Mouse (Mus musculus): ENCODE data around the gene Sept9.

DNA sequence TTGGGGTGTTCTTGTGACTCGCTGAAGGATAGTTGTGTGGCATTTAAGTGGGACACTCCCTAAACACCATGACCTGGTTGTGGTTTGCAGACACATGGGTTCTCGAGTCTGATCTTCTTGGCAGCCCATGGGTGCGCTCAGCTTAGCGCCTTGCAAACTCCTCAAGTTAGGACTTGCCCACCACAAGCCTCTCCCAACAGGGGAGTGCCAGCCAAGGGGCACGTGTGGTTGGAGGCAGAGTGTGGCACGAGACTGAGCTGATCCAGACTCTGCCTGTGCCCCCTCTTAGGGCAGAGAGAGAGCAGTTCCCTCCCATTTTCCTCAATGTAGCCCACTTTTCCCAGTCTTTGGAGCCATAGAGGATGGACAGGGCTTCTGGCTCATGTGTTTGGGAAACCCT, 18.6 kb downstream of the Sept9 start:
- no peak for TF ChIP-seq POLR2A (IDR thresholded peaks at IDR 0.05; ENCODE audit: borderline replicate concordance, extremely low read depth, low read depth, low read length)
- TF ChIP-seq CTCF (IDR thresholded peaks at IDR 0.05; ENCODE audit: insufficient read depth, low read length): no peak

Data from lung, adult 2 months (tissue).